Mouse (Mus musculus) gastrocnemius, postnatal 4 days (tissue): ENCODE measurements around the gene Smim27. TPM values are rescaled to one million over a fixed set of nuclear protein-coding genes. Genes with fewer than 3 reads are reported as not detected.

ENCODE experiments used
- total RNA-seq, 2 experiments: library from RNA; stranded (reverse); gene quantifications; 2 replicates each; pipeline ENCODE4 v1.2.3; 2021

Smim27 gene
- total RNA-seq, 2 experiments from 2014 or later, result 32.9 to 44.3 TPM

Other genes with a start within 250 kb of the Smim27 start
- 10 to 100 TPM; 37.8 to 42.7 TPM for gene Aco1, start 126.5 kb upstream of the Smim27 start, total RNA-seq
- gene Ddx58, start 29.8 kb upstream of the Smim27 start, total RNA-seq, result 1 to 10 TPM; 7.4 to 8.7 TPM
- 10 to 100 TPM; 20.4 to 21.4 TPM for gene Topors, start 271 bp downstream of the Smim27 start, total RNA-seq
- gene Ndufb6, start 9.8 kb downstream of the Smim27 start, total RNA-seq, result 100 to 1,000 TPM; 180 to 187 TPM
- gene Tmem215, start 202.6 kb downstream of the Smim27 start, total RNA-seq, result under 1 TPM; 0.15 to 0.26 TPM